Mouse (Mus musculus): Measurements from ENCODE around the gene Snx32. TPM values are rescaled to one million over a fixed set of nuclear protein-coding genes. Genes with fewer than 3 reads are reported as not detected.

The Snx32 gene
- polyA plus RNA-seq, 1 experiment = 150 TPM

DNA sequence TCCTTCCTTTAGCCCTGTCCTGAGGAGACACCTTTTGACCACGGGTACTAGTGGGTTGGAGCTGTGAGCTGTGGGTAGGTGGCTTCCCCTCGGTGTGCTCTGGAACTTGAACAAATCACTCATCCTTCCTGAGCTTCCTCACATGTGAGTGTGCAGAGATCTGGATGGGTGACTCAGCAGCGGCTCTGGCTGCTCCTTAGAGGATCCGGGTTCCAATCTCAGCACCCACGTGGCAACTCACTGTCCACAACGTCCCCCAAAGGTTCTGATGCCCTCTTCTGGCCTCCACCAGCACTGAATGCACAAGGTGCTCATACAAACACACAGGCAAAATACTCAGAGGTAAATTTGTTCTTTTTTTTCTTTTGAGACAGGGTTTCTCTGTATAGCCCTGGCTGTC lies 58.6 kb downstream of the Snx32 start:
- H3K27ac ChIP-seq (ENCODE audit: insufficient read depth, low read length) = no peak overlapping the region
- no peak for TF ChIP-seq CTCF (IDR thresholded peaks at IDR 0.05; ENCODE audit: extremely low read depth, insufficient read depth, low read length)
- no peak for TF ChIP-seq POLR2A (IDR thresholded peaks at IDR 0.05; ENCODE audit: extremely low read depth, insufficient read depth, low read length)
- H3K4me1 ChIP-seq (ENCODE audit: control insufficient read depth, insufficient read depth, low read length) = peaks cover 2% of the 10 kb centered on the region; the same call in 1 of the 2 replicates

DNA sequence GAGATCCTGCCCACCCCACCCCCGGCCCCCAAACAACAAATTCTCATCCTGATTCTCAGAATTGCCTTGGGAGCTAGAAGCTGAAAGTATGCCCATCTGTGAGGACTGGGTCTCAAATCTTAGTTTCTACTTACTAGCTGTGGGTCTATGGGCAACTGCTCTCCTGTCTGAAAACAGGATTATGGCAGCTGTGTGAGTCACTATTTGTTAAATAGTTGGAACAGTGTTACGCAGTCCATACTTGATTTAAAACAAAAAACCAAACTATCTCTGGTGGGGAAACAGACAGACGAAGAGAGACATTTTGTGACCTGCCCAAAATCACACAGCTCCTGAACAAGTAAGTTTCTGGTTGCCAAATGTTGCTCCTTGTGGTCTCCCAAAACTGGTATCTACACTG lies 60.7 kb downstream of the Snx32 start:
- H3K4me1 ChIP-seq (ENCODE audit: control insufficient read depth, insufficient read depth, low read length) = peaks cover 2% of the 10 kb centered on the region; the same call in 1 of the 2 replicates
- TF ChIP-seq CTCF (IDR thresholded peaks at IDR 0.05; ENCODE audit: extremely low read depth, insufficient read depth, low read length) (no peak), POLR2A (IDR thresholded peaks at IDR 0.05; ENCODE audit: extremely low read depth, insufficient read depth, low read length) (no peak)
- no peak overlapping the region for H3K4me3 ChIP-seq (ENCODE audit: insufficient read depth, low read length)
- no peak overlapping the region for H3K27ac ChIP-seq (ENCODE audit: insufficient read depth, low read length)

More for the DNA sequence above, 58.6 kb downstream of the Snx32 start:
- H3K4me3 ChIP-seq (ENCODE audit: insufficient read depth, low read length) = no peak overlapping the region

DNA sequence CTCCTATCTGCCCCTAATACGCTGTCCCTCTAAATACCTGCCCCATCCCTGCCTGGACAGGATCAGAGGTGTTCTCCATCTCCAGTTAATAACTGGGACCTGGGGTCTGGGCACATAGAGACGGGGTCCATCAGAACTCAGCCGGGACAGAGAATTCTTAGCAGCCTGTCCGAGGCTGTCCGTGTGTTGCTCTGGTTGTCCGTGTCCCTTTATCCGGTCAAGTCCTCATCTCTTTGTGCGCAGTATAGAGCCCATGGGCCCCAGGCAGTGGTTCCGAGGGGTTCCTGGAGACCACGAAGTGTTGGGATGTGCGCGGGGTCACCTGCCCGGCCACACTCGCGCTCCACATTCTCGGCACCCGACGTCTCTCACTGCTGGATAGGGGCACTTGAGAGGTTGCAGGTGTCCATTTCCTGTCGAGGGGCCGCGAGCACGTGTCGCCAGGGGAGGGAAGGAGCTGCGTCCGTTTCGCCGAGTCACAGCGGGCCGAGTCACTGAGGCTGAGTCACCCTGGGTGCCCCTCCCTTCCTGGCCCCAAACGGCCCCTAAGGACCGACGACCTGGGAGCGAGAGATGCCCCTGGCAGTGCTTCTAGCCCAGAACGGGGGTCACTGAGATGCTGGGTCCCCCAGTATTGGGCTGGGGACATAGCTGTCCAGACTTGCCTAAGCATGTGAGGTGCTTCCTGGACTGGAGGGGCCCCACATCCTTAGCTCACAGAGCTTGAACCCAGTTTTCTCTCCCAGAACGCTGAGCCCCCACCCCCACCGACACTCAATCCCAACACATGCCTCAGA lies 61.8 kb downstream of the Snx32 start:
- peak overlapping the region; percentile 61; the same call in 1 of the 2 replicates for H3K4me3 ChIP-seq (ENCODE audit: insufficient read depth, low read length)
- TF ChIP-seq POLR2A (IDR thresholded peaks at IDR 0.05; ENCODE audit: extremely low read depth, insufficient read depth, low read length) = no peak
- no peak for TF ChIP-seq CTCF (IDR thresholded peaks at IDR 0.05; ENCODE audit: extremely low read depth, insufficient read depth, low read length)
- no peak overlapping the region for H3K27ac ChIP-seq (ENCODE audit: insufficient read depth, low read length)
- no peaks in the 10 kb centered on the region; the same call in 1 of the 2 replicates for H3K4me1 ChIP-seq (ENCODE audit: control insufficient read depth, insufficient read depth, low read length)

DNA sequence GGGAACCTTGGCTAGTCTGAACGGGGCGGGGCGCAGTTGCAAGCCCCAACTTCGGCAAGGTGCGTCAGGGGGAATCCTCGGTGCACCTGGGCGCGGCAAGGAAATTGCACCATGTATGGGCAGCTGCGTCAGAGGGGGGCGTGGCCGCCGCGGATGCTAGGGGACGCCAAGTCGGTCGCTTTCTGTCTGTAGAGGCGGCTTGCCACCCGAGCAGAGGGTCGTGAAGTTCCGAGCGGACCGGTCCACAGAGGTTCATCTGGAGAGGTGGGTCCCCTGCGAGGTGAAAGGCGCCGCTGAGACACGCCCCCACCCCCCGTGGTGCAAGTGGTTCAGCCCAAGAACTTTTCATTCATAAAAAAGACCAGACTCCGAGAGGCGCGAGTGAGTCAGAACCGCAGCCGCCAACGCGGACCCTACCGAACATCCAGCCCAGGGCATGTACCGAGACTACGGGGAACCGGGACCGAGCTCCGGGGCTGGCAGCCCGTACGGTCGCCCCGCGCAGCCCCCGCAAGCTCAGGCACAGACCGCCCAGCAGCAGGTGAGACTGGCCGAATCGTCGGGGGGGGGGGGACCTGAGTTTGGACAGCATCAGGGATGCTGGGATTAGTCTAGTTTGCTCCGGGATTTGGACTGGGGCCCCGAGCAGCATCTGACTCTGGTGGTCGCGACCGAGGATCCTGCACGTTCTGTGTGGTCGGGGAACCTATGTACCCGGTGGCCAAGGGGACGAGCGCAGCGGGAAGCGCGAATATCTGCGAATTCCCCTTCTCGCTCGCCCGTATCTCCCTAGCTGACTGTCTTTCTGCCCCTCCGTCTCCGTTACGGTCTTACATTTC lies 62.6 kb downstream of the Snx32 start, which contains the start of gene Fosl1:
Fosl1 (plus strand) TSS at position 33 of the 839 bp plus-strand sequence.
- H3K4me1 ChIP-seq (ENCODE audit: control insufficient read depth, insufficient read depth, low read length) = no peaks in the 10 kb centered on the region; the same call in 1 of the 2 replicates
- H3K4me3 ChIP-seq (ENCODE audit: insufficient read depth, low read length) = peak within 1 kb of the TSS; percentile 61
- TF ChIP-seq CTCF (IDR thresholded peaks at IDR 0.05; ENCODE audit: extremely low read depth, insufficient read depth, low read length) (no peak), POLR2A (IDR thresholded peaks at IDR 0.05; ENCODE audit: extremely low read depth, insufficient read depth, low read length) (no peak)
- H3K27ac ChIP-seq (ENCODE audit: insufficient read depth, low read length) = no peak within 1 kb of the TSS

DNA sequence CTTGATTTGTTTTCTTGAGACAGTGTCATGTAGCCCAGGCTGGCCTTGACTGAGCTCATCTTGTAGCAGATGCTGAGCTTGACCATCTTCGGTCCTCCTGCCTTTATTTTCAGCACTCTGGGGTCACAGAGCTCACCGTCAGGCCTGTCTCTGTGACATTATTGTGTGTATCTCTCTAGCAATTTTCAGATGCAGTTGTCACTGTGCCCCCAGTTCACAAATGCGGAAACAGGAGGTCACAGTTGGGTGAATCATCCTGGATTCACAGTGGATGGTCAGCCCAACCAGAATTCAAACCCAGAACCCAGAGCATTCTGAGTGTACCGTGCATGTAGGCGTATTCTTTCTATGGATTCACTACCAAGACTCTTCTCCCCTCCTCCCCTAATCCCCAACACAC lies 64.6 kb downstream of the Snx32 start:
- no peaks in the 10 kb centered on the region; the same call in 1 of the 2 replicates for H3K4me1 ChIP-seq (ENCODE audit: control insufficient read depth, insufficient read depth, low read length)

DNA sequence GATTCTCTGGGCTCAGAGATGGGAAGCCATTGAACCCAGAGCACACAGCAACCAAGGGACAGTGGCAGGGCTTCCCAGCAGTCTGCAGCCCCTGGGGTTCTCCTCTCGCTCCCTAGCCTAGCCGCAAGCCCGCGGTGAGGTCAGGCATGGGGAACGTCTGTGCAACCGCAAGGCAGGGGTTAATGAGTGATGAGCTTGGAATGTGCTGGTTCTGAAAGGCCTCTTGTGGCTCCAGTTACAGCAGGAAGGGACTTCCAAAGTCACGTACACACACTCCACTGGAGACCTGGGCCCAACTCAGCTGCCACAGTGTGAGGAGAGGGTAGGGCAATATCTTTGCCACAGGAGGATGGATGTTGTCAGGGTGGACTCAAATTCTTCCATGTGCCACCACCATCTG lies 65.4 kb downstream of the Snx32 start:
- H3K4me3 ChIP-seq (ENCODE audit: insufficient read depth, low read length) = no peak overlapping the region
- no peak for TF ChIP-seq CTCF (IDR thresholded peaks at IDR 0.05; ENCODE audit: extremely low read depth, insufficient read depth, low read length)
- TF ChIP-seq POLR2A (IDR thresholded peaks at IDR 0.05; ENCODE audit: extremely low read depth, insufficient read depth, low read length) = no peak

More for the DNA sequence above, 64.6 kb downstream of the Snx32 start:
- TF ChIP-seq POLR2A (IDR thresholded peaks at IDR 0.05; ENCODE audit: extremely low read depth, insufficient read depth, low read length) (no peak), CTCF (IDR thresholded peaks at IDR 0.05; ENCODE audit: extremely low read depth, insufficient read depth, low read length) (no peak)
- H3K27ac ChIP-seq (ENCODE audit: insufficient read depth, low read length) = no peak overlapping the region
- no peak overlapping the region for H3K4me3 ChIP-seq (ENCODE audit: insufficient read depth, low read length)

DNA sequence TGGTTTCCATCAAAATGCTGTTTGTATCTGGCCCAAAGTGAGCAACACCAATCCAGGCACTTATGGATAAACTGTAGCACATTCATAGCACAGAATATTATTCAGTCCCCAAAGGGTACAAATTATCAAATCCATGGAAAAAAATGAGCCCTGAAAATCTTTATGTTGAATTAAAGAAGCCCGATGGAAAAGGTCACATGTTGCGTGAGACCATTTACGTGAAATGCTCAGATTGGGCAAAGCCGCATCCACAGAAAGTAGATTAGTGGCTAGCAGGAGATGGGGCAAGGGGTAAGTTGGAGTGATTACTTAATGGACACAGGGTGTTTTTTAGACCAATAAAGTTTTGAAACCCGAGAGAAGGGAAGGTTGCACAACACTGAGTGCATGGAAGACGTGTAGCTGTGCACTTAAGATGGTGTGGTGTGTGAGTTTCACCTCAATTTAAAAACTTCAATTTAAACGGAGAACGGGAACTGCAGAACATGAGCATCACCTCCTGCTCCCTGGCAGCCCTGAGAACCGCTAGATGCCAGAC lies 65.9 kb downstream of the Snx32 start:
- Histone ChIP-seq H3K4me3 (ENCODE audit: insufficient read depth, low read length) (no peak overlapping the region), H3K27ac (ENCODE audit: insufficient read depth, low read length) (no peak overlapping the region), H3K4me1 (ENCODE audit: control insufficient read depth, insufficient read depth, low read length) (no peaks in the 10 kb centered on the region; the same call in 1 of the 2 replicates)
- TF ChIP-seq POLR2A (IDR thresholded peaks at IDR 0.05; ENCODE audit: extremely low read depth, insufficient read depth, low read length) = no peak
- TF ChIP-seq CTCF (IDR thresholded peaks at IDR 0.05; ENCODE audit: extremely low read depth, insufficient read depth, low read length) = no peak

More for the DNA sequence above, 65.4 kb downstream of the Snx32 start:
- H3K4me1 ChIP-seq (ENCODE audit: control insufficient read depth, insufficient read depth, low read length) = no peaks in the 10 kb centered on the region; the same call in 1 of the 2 replicates
- no peak overlapping the region for H3K27ac ChIP-seq (ENCODE audit: insufficient read depth, low read length)

Other genes with a start within 250 kb of the Snx32 start
- 47.0 and 47.8 TPM in 2 replicates for gene Pacs1, start 237.4 kb downstream of the Snx32 start, polyA plus RNA-seq (2012; rRNA removed)
- 151 and 159 TPM in 2 replicates for gene Sf3b2, start 215.1 kb downstream of the Snx32 start, polyA plus RNA-seq (2012; rRNA removed)
- gene Gal3st3, start 212.2 kb downstream of the Snx32 start, polyA plus RNA-seq (2012; rRNA removed) = 61.9 and 62.3 TPM in 2 replicates
- not detected in 2 replicates for gene Catsper1, start 174.8 kb downstream of the Snx32 start, polyA plus RNA-seq (2012; rRNA removed)
- 22.3 and 23.9 TPM in 2 replicates for gene Cst6, start 161.0 kb downstream of the Snx32 start, polyA plus RNA-seq (2012; rRNA removed)
- 26.8 and 27.0 TPM in 2 replicates for gene Eif1ad, start 143.8 kb downstream of the Snx32 start, polyA plus RNA-seq (2012; rRNA removed)
- 92.0 and 104 TPM in 2 replicates for gene Banf1, start 143.4 kb downstream of the Snx32 start, polyA plus RNA-seq (2012; rRNA removed)
- 71.0 and 76.4 TPM in 2 replicates for gene Sart1, start 121.8 kb downstream of the Snx32 start, polyA plus RNA-seq (2012; rRNA removed)
- not detected in 2 replicates for gene Tsga10ip, start 108.0 kb downstream of the Snx32 start, polyA plus RNA-seq (2012; rRNA removed)
- gene Drap1, start 85.6 kb downstream of the Snx32 start, polyA plus RNA-seq (2012; rRNA removed) = 285 and 320 TPM in 2 replicates
- gene AI837181, start 85.4 kb downstream of the Snx32 start, polyA plus RNA-seq (2012; rRNA removed) = 99.8 and 101 TPM in 2 replicates
- gene Fosl1, start 63.0 kb downstream of the Snx32 start, polyA plus RNA-seq (2012; rRNA removed) = 0.21 TPM in 1 of 2 replicates, not detected in the other
- gene Ccdc85b, start 52.6 kb downstream of the Snx32 start, polyA plus RNA-seq (2012; rRNA removed) = 23.8 and 24.5 TPM in 2 replicates
- gene Fibp, start 49.9 kb downstream of the Snx32 start, polyA plus RNA-seq (2012; rRNA removed) = 129 and 131 TPM in 2 replicates
- gene Ctsw, start 42.0 kb downstream of the Snx32 start, polyA plus RNA-seq (2012; rRNA removed) = 0.27 and 0.53 TPM in 2 replicates
- 24.5 and 27.1 TPM in 2 replicates for gene Efemp2, start 36.6 kb downstream of the Snx32 start, polyA plus RNA-seq (2012; rRNA removed)
- 38.6 and 39.5 TPM in 2 replicates for gene Mus81, start 22.1 kb downstream of the Snx32 start, polyA plus RNA-seq (2012; rRNA removed)
- gene Cfl1, start 20.1 kb downstream of the Snx32 start, polyA plus RNA-seq (2012; rRNA removed) = 1,356 and 1,455 TPM in 2 replicates
- 4.7 and 5.7 TPM in 2 replicates for gene 1700020D05Rik, start 6.8 kb downstream of the Snx32 start, polyA plus RNA-seq (2012; rRNA removed)
- 0.02 and 0.04 TPM in 2 replicates for gene Ovol1, start 50.1 kb upstream of the Snx32 start, polyA plus RNA-seq (2012; rRNA removed)
- gene Ap5b1, start 57.5 kb upstream of the Snx32 start, polyA plus RNA-seq (2012; rRNA removed) = 3.2 and 3.3 TPM in 2 replicates
- 50.2 and 61.3 TPM in 2 replicates for gene Rnaseh2c, start 91.3 kb upstream of the Snx32 start, polyA plus RNA-seq (2012; rRNA removed)
- 111 and 115 TPM in 2 replicates for gene Kat5, start 99.7 kb upstream of the Snx32 start, polyA plus RNA-seq (2012; rRNA removed)
- 30.9 and 32.5 TPM in 2 replicates for gene Rela, start 126.9 kb upstream of the Snx32 start, polyA plus RNA-seq (2012; rRNA removed)
- 16.9 and 17.7 TPM in 2 replicates for gene Sipa1, start 153.2 kb upstream of the Snx32 start, polyA plus RNA-seq (2012; rRNA removed)
- gene Map3k11, start 178.2 kb upstream of the Snx32 start, polyA plus RNA-seq (2012; rRNA removed) = 21.1 and 23.1 TPM in 2 replicates
- 59.9 and 60.8 TPM in 2 replicates for gene Pcnx3, start 178.4 kb upstream of the Snx32 start, polyA plus RNA-seq (2012; rRNA removed)
- 0.09 and 0.23 TPM in 2 replicates for gene Kcnk7, start 193.8 kb upstream of the Snx32 start, polyA plus RNA-seq (2012; rRNA removed)
- 16.5 and 17.0 TPM in 2 replicates for gene Ehbp1l1, start 215.8 kb upstream of the Snx32 start, polyA plus RNA-seq (2012; rRNA removed)
- gene Fam89b, start 219.1 kb upstream of the Snx32 start, polyA plus RNA-seq (2012; rRNA removed) = 46.7 and 58.6 TPM in 2 replicates
- 54.2 and 54.9 TPM in 2 replicates for gene Ltbp3, start 230.4 kb upstream of the Snx32 start, polyA plus RNA-seq (2012; rRNA removed)

Measured in cortical plate, adult 2 months (tissue).